Mouse (Mus musculus) layer of hippocampus, postnatal 36 days (tissue): ENCODE measurements around the gene Arl15. TPM values are rescaled to one million over a fixed set of nuclear protein-coding genes. Genes with fewer than 3 reads are reported as not detected.

Experiments used
- DNase-seq, 2 experiments: peaks; one replicate each; pipeline ENCODE4 v3.0.0; 2022
- total RNA-seq, 2 experiments: library from RNA; stranded (reverse); gene quantifications; 2 replicates each; pipeline ENCODE4 v1.2.3; 2021

The Arl15 gene
- total RNA-seq, 2 experiments from 2014 or later, result 61.5 to 69.2 TPM

GRCm38 (mm10) chr13:114109845-114110244 is 315.5 kb downstream of the Arl15 start:
- DNase-seq, result no peak

- DNase-seq, result no peak
Measured at GRCm38 (mm10) chr13:114113516-114113915, 319.2 kb downstream of the Arl15 start.

- DNase-seq, result no peak
Measured at GRCm38 (mm10) chr13:114114586-114114985, 320.3 kb downstream of the Arl15 start.

GRCm38 (mm10) chr13:114115106-114115505 is 320.8 kb downstream of the Arl15 start:
- no peak for DNase-seq

GRCm38 (mm10) chr13:114118104-114118830 is 324.0 kb downstream of the Arl15 start:
- DNase-seq, result no peak

GRCm38 (mm10) chr13:114119816-114120215 is 325.5 kb downstream of the Arl15 start:
- DNase-seq, result no peak

GRCm38 (mm10) chr13:114121591-114121990 is 327.3 kb downstream of the Arl15 start:
- DNase-seq, result no peak

GRCm38 (mm10) chr13:114123391-114123790 is 329.1 kb downstream of the Arl15 start:
- no peak for DNase-seq

- DNase-seq, result no peak
Measured at GRCm38 (mm10) chr13:114124385-114124784, 330.1 kb downstream of the Arl15 start.

- no peak for DNase-seq
Measured at GRCm38 (mm10) chr13:114124991-114125390, 330.7 kb downstream of the Arl15 start.

- DNase-seq, result no peak
Measured at GRCm38 (mm10) chr13:114128366-114128765, 334.1 kb downstream of the Arl15 start.

- no peak for DNase-seq
Measured at GRCm38 (mm10) chr13:114129986-114130385, 335.7 kb downstream of the Arl15 start.

- DNase-seq, result no peak
Measured at GRCm38 (mm10) chr13:114130566-114131319, 336.4 kb downstream of the Arl15 start.

- no peak for DNase-seq
Measured at GRCm38 (mm10) chr13:114138921-114139320, 344.6 kb downstream of the Arl15 start.

- DNase-seq, result no peak
Measured at GRCm38 (mm10) chr13:114139570-114139969, 345.3 kb downstream of the Arl15 start.

- no peak for DNase-seq
Measured at GRCm38 (mm10) chr13:114142826-114143225, 348.5 kb downstream of the Arl15 start.

GRCm38 (mm10) chr13:114143247-114143646 is 348.9 kb downstream of the Arl15 start:
- DNase-seq, result no peak

- no peak for DNase-seq
Measured at GRCm38 (mm10) chr13:114144052-114145046, 350.0 kb downstream of the Arl15 start.

- no peak for DNase-seq
Measured at GRCm38 (mm10) chr13:114145249-114145648, 350.9 kb downstream of the Arl15 start.

GRCm38 (mm10) chr13:114150856-114151697 is 356.8 kb downstream of the Arl15 start:
- no peak for DNase-seq

GRCm38 (mm10) chr13:114151698-114152069 is 357.4 kb downstream of the Arl15 start:
- DNase-seq, result no peak

- no peak for DNase-seq
Measured at GRCm38 (mm10) chr13:114156689-114157088, 362.4 kb downstream of the Arl15 start.
